Mouse (Mus musculus): ENCODE data around the gene Wipi1. TPM values are rescaled to one million over a fixed set of nuclear protein-coding genes. Genes with fewer than 3 reads are reported as not detected.

The Wipi1 gene
- polyA plus RNA-seq, 1 experiment from 2014 or later: 36.4 TPM

- Histone ChIP-seq H3K9me3 (ENCODE audit: low read length) (no peaks in the 10 kb centered on the region), H3K27ac (ENCODE audit: low read length) (no peak overlapping the region), H3K4me2 (replicated peaks; ENCODE audit: low read depth, low read length) (no peak overlapping the region), H3K4me3 (ENCODE audit: low read length) (no peak overlapping the region), H3K4me1 (ENCODE audit: insufficient read depth, low read length) (no peaks in the 10 kb centered on the region), H3K27me3 (ENCODE audit: insufficient read depth, low read length) (no peaks in the 10 kb centered on the region), H3K9ac (replicated peaks; ENCODE audit: low read length) (no peak overlapping the region), H3K36me3 (ENCODE audit: insufficient read depth, low read length) (no peaks in the 10 kb centered on the region)
- WGBS: 93% methylated on average over 4 of the region's 4 CpGs
- ATAC-seq (ENCODE audit: low FRiP score, low TSS enrichment): no peak
Measured at GRCm38 (mm10) chr11:109525571-109525970, 86.2 kb downstream of the Wipi1 start.

GRCm38 (mm10) chr11:109524869-109525268 lies 86.9 kb downstream of the Wipi1 start:
- ATAC-seq (ENCODE audit: low FRiP score, low TSS enrichment): no peak
- no peak overlapping the region for H3K27ac ChIP-seq (ENCODE audit: low read length)
- H3K4me2 ChIP-seq (replicated peaks; ENCODE audit: low read depth, low read length): no peak overlapping the region
- H3K4me3 ChIP-seq (ENCODE audit: low read length): no peak overlapping the region
- no peaks in the 10 kb centered on the region for H3K4me1 ChIP-seq (ENCODE audit: insufficient read depth, low read length)
- no peaks in the 10 kb centered on the region for H3K9me3 ChIP-seq (ENCODE audit: low read length)
- no peaks in the 10 kb centered on the region for H3K36me3 ChIP-seq (ENCODE audit: insufficient read depth, low read length)
- H3K27me3 ChIP-seq (ENCODE audit: insufficient read depth, low read length): no peaks in the 10 kb centered on the region
- H3K9ac ChIP-seq (replicated peaks; ENCODE audit: low read length): no peak overlapping the region
- WGBS: 55% methylated on average over 5 of the region's 5 CpGs

Other genes with a start within 250 kb of the Wipi1 start
- 22.0 and 24.1 TPM in 2 replicates for gene Gna13, start 249.1 kb downstream of the Wipi1 start, polyA plus RNA-seq (2015; fragmentation: Nextera tagmentation; extraction: Ambion mirVana)
- not detected in 2 replicates for gene 9930022D16Rik, start 198.1 kb downstream of the Wipi1 start, polyA plus RNA-seq (2015; fragmentation: Nextera tagmentation; extraction: Ambion mirVana)
- gene Amz2, start 186.0 kb downstream of the Wipi1 start, polyA plus RNA-seq (2015; fragmentation: Nextera tagmentation; extraction: Ambion mirVana): 42.7 and 45.7 TPM in 2 replicates
- gene Arsg, start 138.6 kb downstream of the Wipi1 start, polyA plus RNA-seq (2015; fragmentation: Nextera tagmentation; extraction: Ambion mirVana): 5.3 and 6.5 TPM in 2 replicates
- 8.4 and 8.7 TPM in 2 replicates for gene Slc16a6, start 138.4 kb downstream of the Wipi1 start, polyA plus RNA-seq (2015; fragmentation: Nextera tagmentation; extraction: Ambion mirVana)
- 375 and 395 TPM in 2 replicates for gene Prkar1a, start 37.4 kb upstream of the Wipi1 start, polyA plus RNA-seq (2015; fragmentation: Nextera tagmentation; extraction: Ambion mirVana)
- gene Fam20a, start 110.3 kb upstream of the Wipi1 start, polyA plus RNA-seq (2015; fragmentation: Nextera tagmentation; extraction: Ambion mirVana): 2.9 TPM in 2 replicates
- not detected in 2 replicates for gene 1700012B07Rik, start 216.1 kb upstream of the Wipi1 start, polyA plus RNA-seq (2015; fragmentation: Nextera tagmentation; extraction: Ambion mirVana)

Data from kidney, embryonic 16.5 days (tissue).